Mouse (Mus musculus) lung, postnatal 0 days (tissue): ENCODE data around the gene Dok1. TPM values are rescaled to one million over a fixed set of nuclear protein-coding genes. Genes with fewer than 3 reads are reported as not detected.

Source experiments
- ATAC-seq: fragments of 200-750 bp; cut with Nextera tagmentation; 2 replicates; pipeline ENCODE4 v1.8.0; 2017; ENCODE audit warnings: moderate library complexity
- DNase-seq: peaks from one replicate; pipeline ENCODE4 v3.0.0-alpha.2; 2016; ENCODE audit warnings: low spot score
- H3K27ac ChIP-seq: fragments of 300-500 bp; sonication (generic); 2 replicates; pipeline ENCODE4 v1.5.1; 2014; ENCODE audit warnings: antibody characterized with exemption, mild to moderate bottlenecking, low read length, mixed read lengths
- H3K27me3 ChIP-seq: fragments of 300-500 bp; sonication (generic); replicated peaks from 2 replicates; pipeline ENCODE4 v1.6.1; 2014; ENCODE audit warnings: low read length, mixed read lengths; ENCODE audit not compliant: insufficient read depth
- H3K36me3 ChIP-seq: fragments of 300-500 bp; sonication (generic); 2 replicates; pipeline ENCODE4 v1.6.1; 2014; ENCODE audit warnings: low read length, mixed read lengths; ENCODE audit not compliant: insufficient read depth
- H3K4me1 ChIP-seq: fragments of 300-500 bp; sonication (generic); 2 replicates; pipeline ENCODE4 v1.6.1; 2014; ENCODE audit warnings: antibody characterized with exemption, low read depth, low read length, mixed read lengths; ENCODE audit not compliant: insufficient read depth
- H3K4me2 ChIP-seq: fragments of 300-500 bp; sonication (generic); replicated peaks from 2 replicates; pipeline ENCODE4 v1.6.1; 2014; ENCODE audit warnings: low read depth, mild to moderate bottlenecking, low read length, moderate library complexity, mixed read lengths
- H3K4me3 ChIP-seq: fragments of 300-500 bp; sonication (generic); 2 replicates; pipeline ENCODE4 v1.5.1; 2014; ENCODE audit warnings: low read depth, low read length
- H3K9ac ChIP-seq: fragments of 300-500 bp; sonication (generic); replicated peaks from 2 replicates; pipeline ENCODE4 v1.6.1; 2014; ENCODE audit warnings: low read depth, mild to moderate bottlenecking
- H3K9me3 ChIP-seq: fragments of 300-500 bp; sonication (generic); 2 replicates; pipeline ENCODE4 v1.6.1; 2016; ENCODE audit warnings: low read length, mixed read lengths
- CTCF ChIP-seq: IDR thresholded peaks from 2 replicates; pipeline ENCODE4 v1.5.1; 2016; ENCODE audit warnings: antibody characterized with exemption, mild to moderate bottlenecking
- EP300 ChIP-seq: IDR thresholded peaks from 2 replicates; pipeline ENCODE4 v1.6.1; 2016; ENCODE audit warnings: antibody characterized with exemption, mild to moderate bottlenecking, control low read depth
- WGBS: fragments of 180-500 bp; shearing (Covaris S2); extraction: QIAGEN DNeasy Blood & Tissue Kit; methylation state at CpG from one replicate; pipeline ENCODE4 v1.1.7; 2014; 5-methylcytosine and 5-hydroxymethylcytosine counted together
- polyA plus RNA-seq: library from polyadenylated mRNA; unstranded; fragments of >200 nt; fragmentation: Nextera tagmentation; extraction: Ambion mirVana; gene quantifications from 2 replicates; pipeline ENCODE4 v1.2.1, GENCODE M21; 2015

The Dok1 gene
- polyA plus RNA-seq, 1 experiment from 2014 or later, result 23.3 TPM

DNA sequence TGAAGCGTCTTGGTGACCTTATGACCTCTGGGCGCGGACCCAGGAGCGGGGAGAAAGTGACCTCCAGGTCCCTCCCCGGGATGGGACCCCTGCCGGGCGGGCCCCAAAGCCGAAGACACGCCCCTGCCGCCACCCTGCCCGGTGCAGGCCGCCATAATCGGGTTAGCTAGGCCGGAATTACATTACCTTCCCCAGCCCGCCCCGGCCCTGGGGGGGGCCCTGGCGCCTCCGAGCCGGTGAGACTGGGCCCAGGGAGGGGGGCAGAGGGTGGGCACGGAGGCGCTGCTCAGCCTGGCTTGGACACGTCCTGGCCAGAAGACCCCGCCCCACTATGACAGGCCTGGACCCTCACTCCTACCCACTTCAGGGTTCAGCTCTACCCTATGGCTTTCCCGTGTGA, 37.9 kb upstream of the Dok1 start:
- H3K4me2 ChIP-seq, result no peak overlapping the region
- ATAC-seq, result no peak
- TF ChIP-seq CTCF (no peak), EP300 (no peak)

GRCm38 (mm10) chr6:83070311-83071219, 37.3 kb upstream of the Dok1 start:
- no peak for TF ChIP-seq CTCF
- no peak for TF ChIP-seq EP300
- H3K9ac ChIP-seq, result no peak overlapping the region
- no peaks in the 10 kb centered on the region for H3K36me3 ChIP-seq
- H3K4me2 ChIP-seq, result no peak overlapping the region
- DNase-seq (no peak), ATAC-seq (no peak)
- peaks cover 67% of the 10 kb centered on the region for H3K27me3 ChIP-seq
- no peaks in the 10 kb centered on the region for H3K9me3 ChIP-seq
- WGBS, result 1% methylated on average over 45 of the region's 58 CpGs
- peak overlapping the region; percentile 8; the same call in 1 of the 2 replicates for H3K4me3 ChIP-seq
- H3K4me1 ChIP-seq, result peaks cover 3% of the 10 kb centered on the region; the same call in 1 of the 2 replicates
- H3K27ac ChIP-seq, result no peak overlapping the region

More for the DNA sequence above, 37.9 kb upstream of the Dok1 start:
- WGBS, result 3% methylated on average over 22 of the region's 24 CpGs
- H3K36me3 ChIP-seq, result no peaks in the 10 kb centered on the region
- DNase-seq, result no peak
- H3K4me3 ChIP-seq, result no peak overlapping the region
- H3K9me3 ChIP-seq, result no peaks in the 10 kb centered on the region
- H3K4me1 ChIP-seq, result peaks cover 3% of the 10 kb centered on the region; the same call in 1 of the 2 replicates
- H3K27me3 ChIP-seq, result peaks cover 62% of the 10 kb centered on the region
- no peak overlapping the region for H3K27ac ChIP-seq
- no peak overlapping the region for H3K9ac ChIP-seq

GRCm38 (mm10) chr6:83070247-83070310, 36.8 kb upstream of the Dok1 start, which contains the start of gene Tlx2:
Gene Tlx2 (minus strand): TSS chr6:83070293.
- Histone ChIP-seq H3K27me3 (peaks cover 68% of the 10 kb centered on the region), H3K4me2 (peak within 1 kb of the TSS; percentile 55), H3K4me3 (peak within 1 kb of the TSS; percentile 31; the same call in 1 of the 2 replicates), H3K4me1 (peaks cover 3% of the 10 kb centered on the region; the same call in 1 of the 2 replicates), H3K9ac (no peak within 1 kb of the TSS), H3K9me3 (no peaks in the 10 kb centered on the region), H3K27ac (no peak within 1 kb of the TSS), H3K36me3 (no peaks in the 10 kb centered on the region)
- DNase-seq, result no peak
- no peak for ATAC-seq
- no peak for TF ChIP-seq CTCF
- TF ChIP-seq EP300, result no peak
- under 1% methylated on average over 10 of the region's 10 CpGs for WGBS

DNA sequence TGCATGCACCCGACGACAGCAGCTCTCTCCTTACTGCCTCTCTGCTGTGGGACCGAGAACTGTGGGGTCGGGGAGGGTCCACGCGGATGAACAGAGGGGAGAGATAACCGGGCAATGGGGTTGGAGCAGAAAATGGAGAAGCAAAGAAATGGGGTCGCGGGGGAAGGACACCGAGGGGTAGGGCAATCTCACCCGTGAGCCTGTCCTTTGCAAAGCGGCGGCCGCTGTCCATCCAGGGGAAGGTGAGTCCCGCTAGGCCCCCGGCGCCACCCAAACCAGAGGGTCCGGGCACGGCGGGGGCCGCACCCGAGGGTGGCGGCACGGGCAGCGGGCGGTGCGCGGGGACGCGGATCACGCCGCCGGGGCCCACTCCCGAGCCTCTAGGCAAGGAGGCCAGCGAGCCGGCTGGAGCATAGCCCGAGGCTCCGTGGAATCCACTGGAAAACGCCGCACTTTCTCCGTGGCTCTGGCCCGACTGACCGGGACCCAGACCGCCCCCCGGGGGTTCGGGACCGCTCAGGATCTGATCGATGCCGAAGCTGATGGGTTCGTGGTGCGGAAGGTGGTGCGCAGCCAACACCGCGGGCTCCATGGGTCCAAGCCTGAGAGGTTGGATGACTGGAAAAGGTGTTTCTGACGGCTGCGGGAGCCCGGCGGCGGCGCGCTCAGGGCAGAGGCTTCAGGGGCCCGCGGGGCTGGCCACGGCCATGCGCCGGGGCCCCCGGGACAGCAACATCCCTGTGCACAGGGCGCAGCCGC, 36.4 kb upstream of the Dok1 start:
- H3K27me3 ChIP-seq, result peaks cover 72% of the 10 kb centered on the region
- 2% methylated on average over 48 of the region's 69 CpGs for WGBS
- DNase-seq (no peak), ATAC-seq (0 out of 2 replicates have a peak, but pooled peaks have one; percentile 22)
- H3K4me3 ChIP-seq, result peak overlapping the region; percentile 8; the same call in 1 of the 2 replicates
- no peak for TF ChIP-seq CTCF
- no peak for TF ChIP-seq EP300
- no peaks in the 10 kb centered on the region for H3K36me3 ChIP-seq
- H3K9ac ChIP-seq, result no peak overlapping the region
- H3K9me3 ChIP-seq, result no peaks in the 10 kb centered on the region
- no peak overlapping the region for H3K27ac ChIP-seq
- H3K4me1 ChIP-seq, result peaks cover 3% of the 10 kb centered on the region; the same call in 1 of the 2 replicates
- no peak overlapping the region for H3K4me2 ChIP-seq

- peaks cover 3% of the 10 kb centered on the region; the same call in 1 of the 2 replicates for H3K4me1 ChIP-seq
- ATAC-seq, result peak; percentile 41; the same call in 1 of the 2 replicates
- peak; percentile 26 for DNase-seq
- peaks cover 80% of the 10 kb centered on the region for H3K27me3 ChIP-seq
- TF ChIP-seq CTCF (no peak), EP300 (no peak)
- H3K36me3 ChIP-seq, result no peaks in the 10 kb centered on the region
- peak overlapping the region; percentile 31; the same call in 1 of the 2 replicates for H3K4me3 ChIP-seq
- 1% methylated on average over 80 of the region's 81 CpGs for WGBS
- no peak overlapping the region for H3K9ac ChIP-seq
- H3K4me2 ChIP-seq, result peak overlapping the region; percentile 55
- no peak overlapping the region for H3K27ac ChIP-seq
- H3K9me3 ChIP-seq, result no peaks in the 10 kb centered on the region
Observed at GRCm38 (mm10) chr6:83068706-83069487, 35.6 kb upstream of the Dok1 start.

DNA sequence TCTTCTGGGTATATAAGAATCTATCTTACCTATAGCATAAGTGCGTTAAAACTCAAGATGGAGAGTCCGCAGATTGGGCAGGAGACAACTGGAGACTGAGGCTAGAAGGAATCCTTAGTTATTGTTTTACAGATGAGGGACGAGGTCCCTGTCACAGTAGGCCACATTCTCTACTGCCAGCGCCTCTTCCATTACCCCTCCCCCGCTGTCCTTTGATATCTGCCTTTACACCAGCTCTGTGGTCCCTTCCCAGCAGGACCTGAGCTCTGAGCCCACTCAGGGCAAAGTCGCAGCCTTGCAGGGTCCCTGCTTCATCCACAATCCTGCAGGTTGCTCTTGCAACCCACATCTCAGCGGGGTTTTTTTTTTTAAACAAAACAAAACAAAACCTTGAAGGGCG, 35.0 kb upstream of the Dok1 start:
- ATAC-seq (no peak), DNase-seq (no peak)
- Histone ChIP-seq H3K9ac (no peak overlapping the region), H3K36me3 (no peaks in the 10 kb centered on the region), H3K27me3 (peaks cover 81% of the 10 kb centered on the region), H3K4me3 (peak overlapping the region; percentile 31; the same call in 1 of the 2 replicates), H3K9me3 (no peaks in the 10 kb centered on the region), H3K4me2 (peak overlapping the region; percentile 55; the same call in 1 of the 2 replicates), H3K4me1 (peaks cover 3% of the 10 kb centered on the region; the same call in 1 of the 2 replicates), H3K27ac (no peak overlapping the region)
- WGBS, result 7% methylated on average over 8 of the region's 8 CpGs
- no peak for TF ChIP-seq CTCF
